Mouse (Mus musculus): ENCODE measurements around the gene Smyd3.
A peak's percentile ranks its signal among the peaks of the same experiment; 100 is the strongest.
"Not testable (repeated sequence)": the region's sequence is repeated elsewhere in the genome, so short reads cannot be mapped to it uniquely, and the experiment has no call there.

Gene Smyd3

GRCm38 (mm10) chr1:179169749-179170148, 348.1 kb downstream of the Smyd3 start:
- no peak for DNase-seq (ENCODE audit: low spot score in 2 of 2)

GRCm38 (mm10) chr1:179169161-179169560, 348.7 kb downstream of the Smyd3 start:
- no peak for DNase-seq (ENCODE audit: low spot score in 2 of 2)

DNA sequence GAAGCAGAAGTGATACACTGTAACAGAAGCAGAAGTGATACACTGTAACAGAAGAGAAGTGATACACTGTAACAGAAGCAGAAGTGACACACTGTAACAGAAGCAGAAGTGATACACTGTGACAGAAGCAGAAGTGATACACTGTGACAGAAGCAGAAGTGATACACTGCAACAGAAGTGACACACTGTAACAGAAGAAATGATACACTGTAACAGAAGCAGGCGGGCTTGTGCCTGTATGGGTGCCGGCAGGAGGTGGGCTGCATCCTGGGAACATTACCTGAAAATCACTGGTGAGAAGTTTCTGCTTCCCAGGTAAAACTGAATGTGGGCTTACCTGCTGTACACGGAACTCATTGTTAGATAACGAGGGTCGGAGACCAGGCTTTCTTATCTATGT, 353.6 kb downstream of the Smyd3 start:
- DNase-seq (ENCODE audit: low spot score in 2 of 2), result not testable (repeated sequence)

DNA sequence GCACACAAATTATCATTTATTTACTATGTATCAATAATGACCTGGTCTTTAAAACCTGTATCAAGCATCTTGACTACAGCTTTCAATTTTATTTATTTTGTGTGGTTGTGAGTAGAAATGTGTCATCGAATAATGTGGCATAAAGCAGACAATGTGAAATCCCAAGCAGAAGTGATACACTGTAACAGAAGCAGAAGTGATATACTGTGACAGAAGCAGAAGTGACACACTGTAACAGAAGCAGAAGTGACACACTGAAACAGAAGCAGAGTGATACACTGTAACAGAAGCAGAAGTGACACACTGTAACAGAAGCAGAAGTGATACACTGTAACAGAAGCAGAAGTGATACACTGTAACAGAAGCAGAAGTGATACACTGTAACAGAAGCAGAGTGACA, 355.1 kb downstream of the Smyd3 start:
- not testable (repeated sequence) for DNase-seq (ENCODE audit: low spot score in 2 of 2)

- DNase-seq (ENCODE audit: low spot score in 2 of 2), result no peak
These were observed 355.9 kb downstream of the Smyd3 start for GRCm38 (mm10) chr1:179161947-179162346.

GRCm38 (mm10) chr1:179160697-179161096, 357.1 kb downstream of the Smyd3 start:
- DNase-seq (ENCODE audit: low spot score in 2 of 2), result no peak

GRCm38 (mm10) chr1:179152376-179152775, 365.5 kb downstream of the Smyd3 start:
- DNase-seq (ENCODE audit: low spot score in 2 of 2), result no peak

DNA sequence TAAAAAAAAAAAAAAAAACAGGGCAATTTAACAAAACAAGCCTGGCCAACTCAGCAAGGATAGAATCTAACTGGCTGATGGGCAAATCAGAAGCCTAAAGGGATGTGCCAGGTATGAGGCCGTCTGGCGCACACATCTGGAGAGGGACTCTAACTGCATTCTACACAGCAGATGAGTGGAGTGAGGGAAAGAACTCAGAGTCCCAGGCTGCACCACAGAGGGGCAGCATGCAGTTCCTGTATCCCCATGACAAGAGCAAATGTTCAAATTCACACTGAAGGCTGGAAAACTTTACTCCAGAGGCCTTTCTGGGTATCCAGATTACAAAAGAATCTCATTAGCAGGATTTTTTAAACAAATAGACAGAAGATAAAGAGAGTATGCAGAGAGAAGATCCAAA, 366.6 kb downstream of the Smyd3 start:
- DNase-seq (ENCODE audit: low spot score in 2 of 2), result no peak

DNA sequence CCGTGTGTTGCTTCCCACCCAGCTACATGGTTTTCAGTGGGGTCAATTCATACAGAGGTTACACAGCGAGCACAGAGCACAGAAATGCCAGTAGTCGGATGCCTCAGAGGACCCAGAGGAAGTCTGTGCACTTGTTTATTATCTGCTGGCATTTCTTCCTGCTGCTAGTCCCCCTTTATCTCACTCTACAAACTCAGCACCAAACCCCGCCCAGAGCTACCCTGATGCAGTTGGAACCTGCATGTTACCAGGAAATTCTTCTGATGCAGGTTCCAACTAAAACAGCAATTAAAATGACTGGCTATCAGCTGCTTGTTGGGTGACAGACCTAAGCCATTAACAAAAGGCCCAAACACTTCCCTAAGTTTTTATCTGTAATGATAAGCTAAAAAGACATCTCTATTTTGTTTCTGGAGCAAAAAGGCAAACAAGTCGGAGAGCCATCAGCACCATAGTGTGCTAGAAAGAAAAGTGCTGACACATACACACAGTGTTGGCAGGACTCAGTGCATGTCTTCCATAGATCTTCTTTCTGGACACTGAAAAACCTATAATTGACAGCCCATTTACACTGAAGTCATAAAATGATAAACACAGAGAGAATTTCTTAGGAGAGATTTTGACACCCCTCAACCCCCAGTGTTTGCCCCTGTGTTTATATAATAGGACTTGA, 368.2 kb downstream of the Smyd3 start:
- no peak for DNase-seq (ENCODE audit: low spot score in 2 of 2)

DNA sequence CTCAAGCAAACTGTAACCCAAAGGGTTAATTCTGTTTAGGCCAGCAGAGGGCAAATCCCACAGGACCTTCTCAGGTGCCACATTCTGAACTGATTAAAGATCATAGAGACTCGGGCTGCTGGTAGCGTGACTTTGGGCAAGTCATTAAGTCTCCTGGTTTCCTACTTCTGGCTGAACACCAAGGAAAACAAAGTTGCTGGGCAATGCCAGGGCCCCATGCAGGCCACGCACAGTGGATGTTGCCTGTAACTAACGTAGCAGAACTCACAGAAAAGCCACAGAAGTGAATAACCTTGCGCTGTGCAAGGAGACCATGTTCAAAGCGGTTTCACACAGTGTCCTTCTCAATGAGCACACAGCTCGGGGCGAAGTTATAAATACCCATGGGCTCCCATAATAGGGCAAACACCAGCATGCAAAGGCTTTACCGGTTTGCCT, 371.1 kb downstream of the Smyd3 start:
- no peak for DNase-seq (ENCODE audit: low spot score in 2 of 2)

GRCm38 (mm10) chr1:179143154-179143832, 374.5 kb downstream of the Smyd3 start:
- no peak for DNase-seq (ENCODE audit: low spot score in 2 of 2)

- DNase-seq (ENCODE audit: low spot score in 2 of 2), result peak; percentile 44 to 61
These were observed 375.7 kb downstream of the Smyd3 start for GRCm38 (mm10) chr1:179142177-179142576.

DNA sequence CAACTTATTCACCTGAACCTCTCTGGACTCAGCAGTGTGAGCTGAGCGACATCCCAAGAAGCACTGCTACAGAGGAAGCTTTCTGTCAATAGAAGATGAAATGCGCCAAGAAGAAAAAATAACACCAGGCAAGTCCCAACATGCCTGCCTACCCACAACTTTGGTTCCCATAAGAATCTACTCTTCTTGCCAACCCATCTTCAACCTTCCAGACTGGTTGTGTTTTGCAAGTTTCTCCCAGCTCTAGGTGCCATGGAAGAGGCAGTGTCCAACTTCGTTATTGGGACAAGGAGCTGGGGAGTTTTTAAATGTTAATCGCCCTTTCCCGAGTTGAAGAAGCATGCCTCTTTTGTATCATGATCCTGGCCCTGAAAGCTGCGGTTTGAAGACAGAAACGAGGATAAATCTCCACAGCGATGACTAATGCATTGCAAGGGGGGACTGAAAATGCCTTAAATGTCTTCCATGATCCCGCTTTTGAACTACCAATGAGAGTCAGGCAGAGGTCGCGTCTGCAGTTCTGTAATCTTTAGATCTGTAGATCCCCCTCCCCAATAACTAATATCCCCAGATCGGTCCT, 376.7 kb downstream of the Smyd3 start:
- no peak for DNase-seq (ENCODE audit: low spot score in 2 of 2)

- DNase-seq (ENCODE audit: low spot score in 2 of 2), result no peak
These were observed 380.7 kb downstream of the Smyd3 start for GRCm38 (mm10) chr1:179137145-179137477.

GRCm38 (mm10) chr1:179136461-179137144, 381.2 kb downstream of the Smyd3 start:
- DNase-seq (ENCODE audit: low spot score in 2 of 2), result no peak

- DNase-seq (ENCODE audit: low spot score in 2 of 2), result no peak
These were observed 387.8 kb downstream of the Smyd3 start for GRCm38 (mm10) chr1:179129995-179130394.

GRCm38 (mm10) chr1:179126287-179126686, 391.6 kb downstream of the Smyd3 start:
- DNase-seq (ENCODE audit: low spot score in 2 of 2), result no peak

- DNase-seq (ENCODE audit: low spot score in 2 of 2), result no peak
These were observed 395.2 kb downstream of the Smyd3 start for GRCm38 (mm10) chr1:179122476-179123229.

- no peak for DNase-seq (ENCODE audit: low spot score in 2 of 2)
These were observed 397.4 kb downstream of the Smyd3 start for GRCm38 (mm10) chr1:179120217-179120966.

- DNase-seq (ENCODE audit: low spot score in 2 of 2), result no peak
These were observed 399.2 kb downstream of the Smyd3 start for GRCm38 (mm10) chr1:179118673-179119072.
